Mouse (Mus musculus): Measurements from ENCODE around the gene Sox12. TPM values are rescaled to one million over a fixed set of nuclear protein-coding genes. Genes with fewer than 3 reads are reported as not detected.

Gene Sox12
- polyA plus RNA-seq, 1 experiment from 2014 or later = 14.9 TPM

GRCm38 (mm10) chr2:152415786-152416185, 17.9 kb upstream of the Sox12 start:
- H3K27me3 ChIP-seq = no peaks in the 10 kb centered on the region
- H3K9me3 ChIP-seq = no peaks in the 10 kb centered on the region
- H3K36me3 ChIP-seq = no peaks in the 10 kb centered on the region
- H3K4me3 ChIP-seq = peak overlapping the region; percentile 96
- H3K4me2 ChIP-seq = peak overlapping the region; percentile 92
- 97% methylated on average over 3 of the region's 3 CpGs for WGBS
- H3K27ac ChIP-seq (replicated peaks) = peak overlapping the region; percentile 98; the same call in 1 of the 2 replicates
- H3K9ac ChIP-seq = peak overlapping the region; percentile 94; the same call in 1 of the 2 replicates
- H3K4me1 ChIP-seq (replicated peaks) = peaks cover 37% of the 10 kb centered on the region
- ATAC-seq (ENCODE audit: low FRiP score, low read depth) = no peak

- Histone ChIP-seq H3K9ac (peak within 1 kb of the TSS; percentile 94), H3K4me2 (peak within 1 kb of the TSS; percentile 92), H3K4me1 (replicated peaks) (peaks cover 42% of the 10 kb centered on the region), H3K9me3 (no peaks in the 10 kb centered on the region), H3K36me3 (no peaks in the 10 kb centered on the region), H3K4me3 (peak within 1 kb of the TSS; percentile 96), H3K27ac (replicated peaks) (peak within 1 kb of the TSS; percentile 98), H3K27me3 (no peaks in the 10 kb centered on the region)
- WGBS = 32% methylated on average over 4 of the region's 4 CpGs
- no peak for ATAC-seq (ENCODE audit: low FRiP score, low read depth)
These were observed 17.4 kb upstream of the Sox12 start, which contains the start of gene 6820408C15Rik for GRCm38 (mm10) chr2:152415287-152415686. Gene 6820408C15Rik, plus strand, starts transcription at chr2:152415587.

GRCm38 (mm10) chr2:152414591-152415165, 16.8 kb upstream of the Sox12 start, which contains the start of gene Zcchc3:
Gene Zcchc3, minus strand, starts transcription at chr2:152415027.
- H3K4me3 ChIP-seq = peak within 1 kb of the TSS; percentile 96
- H3K4me2 ChIP-seq = peak within 1 kb of the TSS; percentile 92
- ATAC-seq (ENCODE audit: low FRiP score, low read depth) = peak; percentile 83
- peak within 1 kb of the TSS; percentile 94 for H3K9ac ChIP-seq
- no peaks in the 10 kb centered on the region for H3K27me3 ChIP-seq
- peaks cover 47% of the 10 kb centered on the region for H3K4me1 ChIP-seq (replicated peaks)
- no peaks in the 10 kb centered on the region for H3K9me3 ChIP-seq
- WGBS = under 1% methylated on average over 65 of the region's 65 CpGs
- no peaks in the 10 kb centered on the region for H3K36me3 ChIP-seq
- peak within 1 kb of the TSS; percentile 98 for H3K27ac ChIP-seq (replicated peaks)

- Histone ChIP-seq H3K9me3 (no peaks in the 10 kb centered on the region), H3K4me2 (peak overlapping the region; percentile 92), H3K36me3 (no peaks in the 10 kb centered on the region), H3K27me3 (no peaks in the 10 kb centered on the region), H3K9ac (peak overlapping the region; percentile 94), H3K4me3 (peak overlapping the region; percentile 96), H3K4me1 (replicated peaks) (peaks cover 47% of the 10 kb centered on the region), H3K27ac (replicated peaks) (peak overlapping the region; percentile 98)
- ATAC-seq (ENCODE audit: low FRiP score, low read depth) = peak; percentile 24; the same call in 1 of the 2 replicates
- WGBS = under 1% methylated on average over 85 of the region's 86 CpGs
These were observed 16.1 kb upstream of the Sox12 start for GRCm38 (mm10) chr2:152413765-152414584.

GRCm38 (mm10) chr2:152413158-152413764, 15.4 kb upstream of the Sox12 start:
- Histone ChIP-seq H3K4me1 (replicated peaks) (peaks cover 47% of the 10 kb centered on the region), H3K4me2 (peak overlapping the region; percentile 92), H3K36me3 (no peaks in the 10 kb centered on the region), H3K9me3 (no peaks in the 10 kb centered on the region), H3K27ac (replicated peaks) (peak overlapping the region; percentile 98), H3K27me3 (no peaks in the 10 kb centered on the region), H3K9ac (peak overlapping the region; percentile 94), H3K4me3 (peak overlapping the region; percentile 96)
- no peak for ATAC-seq (ENCODE audit: low FRiP score, low read depth)
- under 1% methylated on average over 21 of the region's 21 CpGs for WGBS

GRCm38 (mm10) chr2:152412526-152413157, 14.8 kb upstream of the Sox12 start:
- H3K9me3 ChIP-seq = no peaks in the 10 kb centered on the region
- no peaks in the 10 kb centered on the region for H3K36me3 ChIP-seq
- H3K4me1 ChIP-seq (replicated peaks) = peaks cover 47% of the 10 kb centered on the region
- ATAC-seq (ENCODE audit: low FRiP score, low read depth) = no peak
- peak overlapping the region; percentile 92 for H3K4me2 ChIP-seq
- WGBS = 4% methylated on average over 15 of the region's 15 CpGs
- H3K9ac ChIP-seq = peak overlapping the region; percentile 94
- H3K27me3 ChIP-seq = no peaks in the 10 kb centered on the region
- peak overlapping the region; percentile 96 for H3K4me3 ChIP-seq
- H3K27ac ChIP-seq (replicated peaks) = peak overlapping the region; percentile 98

GRCm38 (mm10) chr2:152411471-152411870, 13.6 kb upstream of the Sox12 start:
- Histone ChIP-seq H3K4me1 (replicated peaks) (peaks cover 49% of the 10 kb centered on the region), H3K27me3 (no peaks in the 10 kb centered on the region), H3K27ac (replicated peaks) (peak overlapping the region; percentile 74), H3K9ac (peak overlapping the region; percentile 32), H3K36me3 (no peaks in the 10 kb centered on the region), H3K4me3 (peak overlapping the region; percentile 96; the same call in 1 of the 2 replicates), H3K9me3 (no peaks in the 10 kb centered on the region), H3K4me2 (peak overlapping the region; percentile 92)
- WGBS = 6% methylated on average over 7 of the region's 7 CpGs
- no peak for ATAC-seq (ENCODE audit: low FRiP score, low read depth)

GRCm38 (mm10) chr2:152410971-152411371, 13.1 kb upstream of the Sox12 start:
- H3K4me3 ChIP-seq = peak overlapping the region; percentile 96
- H3K36me3 ChIP-seq = no peaks in the 10 kb centered on the region
- peak; percentile 32 for ATAC-seq (ENCODE audit: low FRiP score, low read depth)
- WGBS = under 1% methylated on average over 15 of the region's 15 CpGs
- H3K4me1 ChIP-seq (replicated peaks) = peaks cover 52% of the 10 kb centered on the region
- H3K27me3 ChIP-seq = no peaks in the 10 kb centered on the region
- H3K4me2 ChIP-seq = peak overlapping the region; percentile 92
- no peaks in the 10 kb centered on the region for H3K9me3 ChIP-seq
- H3K27ac ChIP-seq (replicated peaks) = peak overlapping the region; percentile 74
- peak overlapping the region; percentile 32; the same call in 1 of the 2 replicates for H3K9ac ChIP-seq

- H3K4me2 ChIP-seq = no peak overlapping the region
- H3K9me3 ChIP-seq = no peaks in the 10 kb centered on the region
- 79% methylated on average over 6 of the region's 6 CpGs for WGBS
- no peaks in the 10 kb centered on the region for H3K36me3 ChIP-seq
- peak overlapping the region; percentile 74; the same call in 1 of the 2 replicates for H3K27ac ChIP-seq (replicated peaks)
- H3K4me1 ChIP-seq (replicated peaks) = peaks cover 52% of the 10 kb centered on the region
- no peak overlapping the region for H3K9ac ChIP-seq
- H3K27me3 ChIP-seq = no peaks in the 10 kb centered on the region
- H3K4me3 ChIP-seq = no peak overlapping the region
- no peak for ATAC-seq (ENCODE audit: low FRiP score, low read depth)
These were observed 11.9 kb upstream of the Sox12 start for GRCm38 (mm10) chr2:152409781-152410180.

- peak overlapping the region; percentile 15; the same call in 1 of the 2 replicates for H3K9ac ChIP-seq
- peak overlapping the region; percentile 34 for H3K4me3 ChIP-seq
- peak overlapping the region; percentile 75 for H3K27ac ChIP-seq (replicated peaks)
- no peaks in the 10 kb centered on the region for H3K27me3 ChIP-seq
- H3K4me2 ChIP-seq = peak overlapping the region; percentile 59
- peak; percentile 96 for ATAC-seq (ENCODE audit: low FRiP score, low read depth)
- H3K9me3 ChIP-seq = no peaks in the 10 kb centered on the region
- WGBS = under 1% methylated on average over 19 of the region's 19 CpGs
- no peaks in the 10 kb centered on the region for H3K36me3 ChIP-seq
- peaks cover 26% of the 10 kb centered on the region for H3K4me1 ChIP-seq (replicated peaks)
These were observed 8.3 kb upstream of the Sox12 start for GRCm38 (mm10) chr2:152406126-152406525.

- Histone ChIP-seq H3K27ac (replicated peaks) (peak overlapping the region; percentile 100), H3K27me3 (no peaks in the 10 kb centered on the region), H3K4me3 (peak overlapping the region; percentile 75), H3K9me3 (no peaks in the 10 kb centered on the region), H3K4me1 (replicated peaks) (peaks cover 34% of the 10 kb centered on the region), H3K9ac (peak overlapping the region; percentile 86), H3K4me2 (peak overlapping the region; percentile 94), H3K36me3 (no peaks in the 10 kb centered on the region)
- ATAC-seq (ENCODE audit: low FRiP score, low read depth) = 0 out of 2 replicates have a peak, but pooled peaks have one; percentile 0
- 1% methylated on average over 13 of the region's 13 CpGs for WGBS
These were observed 1.3 kb upstream of the Sox12 start for GRCm38 (mm10) chr2:152399122-152399542.
